Mouse (Mus musculus): ENCODE results near the gene Atg101. TPM values are rescaled to one million over a fixed set of nuclear protein-coding genes. Genes with fewer than 3 reads are reported as not detected.
A peak's percentile ranks its signal among the peaks of the same experiment; 100 is the strongest.

Atg101 gene
- polyA plus RNA-seq, 1 experiment from 2014 or later: 92.4 TPM

GRCm38 (mm10) chr15:101333648-101334047, 49.6 kb downstream of the Atg101 start:
- no peak overlapping the region for H3K9ac ChIP-seq (replicated peaks; ENCODE audit: low read depth, low read length)
- 54% methylated on average over 4 of the region's 4 CpGs for WGBS
- ATAC-seq: no peak

GRCm38 (mm10) chr15:101336474-101337174, 52.6 kb downstream of the Atg101 start:
- H3K4me3 ChIP-seq (replicated peaks; ENCODE audit: low read length): no peak overlapping the region
- 50% methylated on average over 24 of the region's 24 CpGs for WGBS
- ATAC-seq: no peak

More at GRCm38 (mm10) chr15:101333648-101334047, 49.6 kb downstream of the Atg101 start:
- Histone ChIP-seq H3K4me1 (replicated peaks; ENCODE audit: control insufficient read depth, insufficient read depth, low read length) (no peaks in the 10 kb centered on the region), H3K4me3 (replicated peaks; ENCODE audit: low read length) (no peak overlapping the region), H3K27ac (ENCODE audit: low read length) (no peak overlapping the region), H3K9me3 (ENCODE audit: control insufficient read depth, low read length) (no peaks in the 10 kb centered on the region), H3K4me2 (ENCODE audit: low read length) (no peak overlapping the region), H3K27me3 (replicated peaks; ENCODE audit: control insufficient read depth, insufficient read depth, low read length) (no peaks in the 10 kb centered on the region), H3K36me3 (ENCODE audit: control insufficient read depth, insufficient read depth) (no peaks in the 10 kb centered on the region)

GRCm38 (mm10) chr15:101338359-101338758, 54.3 kb downstream of the Atg101 start:
- Histone ChIP-seq H3K9me3 (ENCODE audit: control insufficient read depth, low read length) (no peaks in the 10 kb centered on the region), H3K36me3 (ENCODE audit: control insufficient read depth, insufficient read depth) (no peaks in the 10 kb centered on the region), H3K4me1 (replicated peaks; ENCODE audit: control insufficient read depth, insufficient read depth, low read length) (peaks cover 5% of the 10 kb centered on the region; the same call in 1 of the 2 replicates), H3K4me3 (replicated peaks; ENCODE audit: low read length) (no peak overlapping the region), H3K27ac (ENCODE audit: low read length) (no peak overlapping the region), H3K4me2 (ENCODE audit: low read length) (no peak overlapping the region), H3K27me3 (replicated peaks; ENCODE audit: control insufficient read depth, insufficient read depth, low read length) (no peaks in the 10 kb centered on the region), H3K9ac (replicated peaks; ENCODE audit: low read depth, low read length) (no peak overlapping the region)
- WGBS: 80% methylated on average over 4 of the region's 4 CpGs
- no peak for ATAC-seq

More at GRCm38 (mm10) chr15:101336474-101337174, 52.6 kb downstream of the Atg101 start:
- Histone ChIP-seq H3K4me2 (ENCODE audit: low read length) (no peak overlapping the region), H3K36me3 (ENCODE audit: control insufficient read depth, insufficient read depth) (no peaks in the 10 kb centered on the region), H3K4me1 (replicated peaks; ENCODE audit: control insufficient read depth, insufficient read depth, low read length) (peaks cover 5% of the 10 kb centered on the region; the same call in 1 of the 2 replicates), H3K9ac (replicated peaks; ENCODE audit: low read depth, low read length) (no peak overlapping the region), H3K27me3 (replicated peaks; ENCODE audit: control insufficient read depth, insufficient read depth, low read length) (no peaks in the 10 kb centered on the region), H3K27ac (ENCODE audit: low read length) (no peak overlapping the region), H3K9me3 (ENCODE audit: control insufficient read depth, low read length) (no peaks in the 10 kb centered on the region)

- H3K27me3 ChIP-seq (replicated peaks; ENCODE audit: control insufficient read depth, insufficient read depth, low read length): no peaks in the 10 kb centered on the region
- H3K4me1 ChIP-seq (replicated peaks; ENCODE audit: control insufficient read depth, insufficient read depth, low read length): peaks cover 5% of the 10 kb centered on the region; the same call in 1 of the 2 replicates
- no peaks in the 10 kb centered on the region for H3K36me3 ChIP-seq (ENCODE audit: control insufficient read depth, insufficient read depth)
- no peak overlapping the region for H3K9ac ChIP-seq (replicated peaks; ENCODE audit: low read depth, low read length)
- 0% methylated on average over 2 of the region's 2 CpGs for WGBS
- no peak overlapping the region for H3K27ac ChIP-seq (ENCODE audit: low read length)
- H3K9me3 ChIP-seq (ENCODE audit: control insufficient read depth, low read length): no peaks in the 10 kb centered on the region
- peak; percentile 97 for ATAC-seq
- no peak overlapping the region for H3K4me3 ChIP-seq (replicated peaks; ENCODE audit: low read length)
- no peak overlapping the region for H3K4me2 ChIP-seq (ENCODE audit: low read length)
Observed at GRCm38 (mm10) chr15:101339537-101339936, 55.5 kb downstream of the Atg101 start.

Other genes starting within 250 kb of the Atg101 start
- not detected in 2 replicates for gene Gm47841, start 236.9 kb upstream of the Atg101 start, polyA plus RNA-seq (2015; fragmentation: Nextera tagmentation; extraction: Ambion mirVana)
- 0.05 TPM in 1 of 2 replicates, not detected in the other for gene Fignl2, start 205.7 kb upstream of the Atg101 start, polyA plus RNA-seq (2015; fragmentation: Nextera tagmentation; extraction: Ambion mirVana)
- not detected in 2 replicates for gene Ankrd33, start 168.5 kb upstream of the Atg101 start, polyA plus RNA-seq (2015; fragmentation: Nextera tagmentation; extraction: Ambion mirVana)
- gene Acvrl1, start 155.8 kb upstream of the Atg101 start, polyA plus RNA-seq (2015; fragmentation: Nextera tagmentation; extraction: Ambion mirVana): 8.0 and 8.4 TPM in 2 replicates
- gene Acvr1b, start 110.2 kb upstream of the Atg101 start, polyA plus RNA-seq (2015; fragmentation: Nextera tagmentation; extraction: Ambion mirVana): 26.0 and 27.4 TPM in 2 replicates
- 1.3 and 1.8 TPM in 2 replicates for gene Grasp, start 60.1 kb upstream of the Atg101 start, polyA plus RNA-seq (2015; fragmentation: Nextera tagmentation; extraction: Ambion mirVana)
- gene Nr4a1, start 30.0 kb upstream of the Atg101 start, polyA plus RNA-seq (2015; fragmentation: Nextera tagmentation; extraction: Ambion mirVana): 4.5 TPM in 2 replicates
- 0.29 and 0.30 TPM in 2 replicates for gene 6030408B16Rik, start 8.9 kb downstream of the Atg101 start, polyA plus RNA-seq (2015; fragmentation: Nextera tagmentation; extraction: Ambion mirVana)
- gene Krt80, start 85.9 kb downstream of the Atg101 start, polyA plus RNA-seq (2015; fragmentation: Nextera tagmentation; extraction: Ambion mirVana): 0.13 and 0.14 TPM in 2 replicates
- gene Krt7, start 126.8 kb downstream of the Atg101 start, polyA plus RNA-seq (2015; fragmentation: Nextera tagmentation; extraction: Ambion mirVana): 0.62 and 0.88 TPM in 2 replicates
- gene Krt87, start 154.5 kb downstream of the Atg101 start, polyA plus RNA-seq (2015; fragmentation: Nextera tagmentation; extraction: Ambion mirVana): 0.20 and 0.31 TPM in 2 replicates
- gene Krt88, start 163.5 kb downstream of the Atg101 start, polyA plus RNA-seq (2015; fragmentation: Nextera tagmentation; extraction: Ambion mirVana): not detected in 2 replicates
- gene Krt81, start 179.5 kb downstream of the Atg101 start, polyA plus RNA-seq (2015; fragmentation: Nextera tagmentation; extraction: Ambion mirVana): not detected in 2 replicates
- not detected in 2 replicates for gene Krt86, start 189.2 kb downstream of the Atg101 start, polyA plus RNA-seq (2015; fragmentation: Nextera tagmentation; extraction: Ambion mirVana)
- gene Krt83, start 207.2 kb downstream of the Atg101 start, polyA plus RNA-seq (2015; fragmentation: Nextera tagmentation; extraction: Ambion mirVana): not detected in 2 replicates
- not detected in 2 replicates for gene Gm49425, start 233.0 kb downstream of the Atg101 start, polyA plus RNA-seq (2015; fragmentation: Nextera tagmentation; extraction: Ambion mirVana)
- not detected in 2 replicates for gene Krt84, start 248.5 kb downstream of the Atg101 start, polyA plus RNA-seq (2015; fragmentation: Nextera tagmentation; extraction: Ambion mirVana)